Mouse (Mus musculus) intestine, embryonic 14.5 days (tissue): ENCODE measurements around the gene Rps6kb2. TPM values are rescaled to one million over a fixed set of nuclear protein-coding genes. Genes with fewer than 3 reads are reported as not detected.
"Not testable (repeated sequence)": the region's sequence is repeated elsewhere in the genome, so short reads cannot be mapped to it uniquely, and the experiment has no call there.

Experiments
- ATAC-seq: fragments of 200-750 bp; cut with Nextera tagmentation; replicated peaks from 2 replicates; pipeline ENCODE4 v1.8.0; 2017; ENCODE audit warnings: low read depth, moderate number of reproducible peaks, moderate TSS enrichment, moderate library complexity; ENCODE audit not compliant: low FRiP score, low TSS enrichment
- DNase-seq: peaks from one replicate; pipeline ENCODE4 v3.0.0-alpha.2; 2018; ENCODE audit warnings: low spot score
- H3K27ac ChIP-seq: fragments of 300-500 bp; sonication (generic); 2 replicates; pipeline ENCODE4 v1.5.1; 2014; ENCODE audit warnings: low read depth, mild to moderate bottlenecking, control low read depth
- H3K27me3 ChIP-seq: fragments of 300-500 bp; sonication (generic); replicated peaks from 2 replicates; pipeline ENCODE4 v1.6.1; 2014; ENCODE audit warnings: low read length, control low read depth; ENCODE audit not compliant: control insufficient read depth, insufficient read depth
- H3K36me3 ChIP-seq: fragments of 300-500 bp; sonication (generic); 2 replicates; pipeline ENCODE4 v1.6.1; 2014; ENCODE audit warnings: low read length, control low read depth; ENCODE audit not compliant: control insufficient read depth, insufficient read depth
- H3K4me1 ChIP-seq: fragments of 300-500 bp; sonication (generic); replicated peaks from 2 replicates; pipeline ENCODE4 v1.6.1; 2014; ENCODE audit warnings: low read length, control low read depth, mixed read lengths; ENCODE audit not compliant: control insufficient read depth, insufficient read depth
- H3K4me2 ChIP-seq: fragments of 300-500 bp; sonication (generic); 2 replicates; pipeline ENCODE4 v1.6.1; 2014; ENCODE audit warnings: low read length
- H3K4me3 ChIP-seq: fragments of 300-500 bp; sonication (generic); 2 replicates; pipeline ENCODE4 v1.5.1; 2014; ENCODE audit warnings: low read depth, low read length, control low read depth, mixed read lengths
- H3K9ac ChIP-seq: fragments of 300-500 bp; sonication (generic); 2 replicates; pipeline ENCODE4 v1.6.1; 2014; ENCODE audit warnings: mild to moderate bottlenecking, low read length
- H3K9me3 ChIP-seq: fragments of 300-500 bp; sonication (generic); 2 replicates; pipeline ENCODE4 v1.6.1; 2016; ENCODE audit warnings: low read length, control low read depth; ENCODE audit not compliant: control insufficient read depth
- WGBS: fragments of 180-500 bp; shearing (Covaris S2); extraction: QIAGEN DNeasy Blood & Tissue Kit; methylation state at CpG from one replicate; pipeline ENCODE4 v1.1.7; 2014; 5-methylcytosine and 5-hydroxymethylcytosine counted together
- polyA plus RNA-seq: library from polyadenylated mRNA; unstranded; fragments of >200 nt; fragmentation: Nextera tagmentation; extraction: Ambion mirVana; gene quantifications from 2 replicates; pipeline ENCODE4 v1.2.1, GENCODE M21; 2014

Gene Rps6kb2
- polyA plus RNA-seq, 1 experiment from 2014 or later: 37.4 TPM

GRCm38 (mm10) chr19:4129462-4129861 lies 33.7 kb downstream of the Rps6kb2 start:
- Histone ChIP-seq H3K9ac (no peak overlapping the region), H3K36me3 (peaks cover 52% of the 10 kb centered on the region), H3K27me3 (no peaks in the 10 kb centered on the region), H3K4me3 (no peak overlapping the region), H3K9me3 (no peaks in the 10 kb centered on the region), H3K27ac (no peak overlapping the region), H3K4me1 (peaks cover 13% of the 10 kb centered on the region), H3K4me2 (no peak overlapping the region)
- whole genome bisulfite sequencing: 91% methylated on average over 7 of the region's 7 CpGs
- ATAC-seq: no peak
- no peak for DNase-seq

- ATAC-seq: no peak
- peak overlapping the region; percentile 91 for H3K4me2 ChIP-seq
- DNase-seq: no peak
- H3K27me3 ChIP-seq: no peaks in the 10 kb centered on the region
- H3K4me3 ChIP-seq: peak overlapping the region; percentile 98
- no peaks in the 10 kb centered on the region for H3K9me3 ChIP-seq
- peak overlapping the region; percentile 84 for H3K9ac ChIP-seq
- peaks cover 13% of the 10 kb centered on the region for H3K4me1 ChIP-seq
- H3K27ac ChIP-seq: no peak overlapping the region
- H3K36me3 ChIP-seq: peaks cover 37% of the 10 kb centered on the region
- 52% methylated on average over 6 of the region's 7 CpGs for WGBS
These were observed 36.2 kb downstream of the Rps6kb2 start for GRCm38 (mm10) chr19:4126759-4127495.

- Histone ChIP-seq H3K36me3 (peaks cover 28% of the 10 kb centered on the region), H3K27me3 (no peaks in the 10 kb centered on the region), H3K27ac (peak within 1 kb of the TSS; percentile 57), H3K4me1 (peaks cover 13% of the 10 kb centered on the region), H3K4me3 (peak within 1 kb of the TSS; percentile 98), H3K9ac (peak within 1 kb of the TSS; percentile 84), H3K4me2 (peak within 1 kb of the TSS; percentile 91), H3K9me3 (no peaks in the 10 kb centered on the region)
- WGBS: 1% methylated on average over 64 of the region's 64 CpGs
- DNase-seq (peak; percentile 96), ATAC-seq (peak; percentile 93)
These were observed 37.1 kb downstream of the Rps6kb2 start, which contains the start of gene Aip for GRCm38 (mm10) chr19:4125741-4126696. TSS of gene Aip (minus strand) at chr19:4125858.

- 16% methylated on average over 2 of the region's 4 CpGs for WGBS
- not testable (repeated sequence) for DNase-seq, H3K27me3 ChIP-seq, H3K9me3 ChIP-seq
- ATAC-seq: peak; percentile 25
- Histone ChIP-seq H3K4me1 (peaks cover 20% of the 10 kb centered on the region), H3K9ac (0 out of 2 replicates have a peak overlapping the region, but pooled peaks have one; percentile 25), H3K27ac (peak overlapping the region; percentile 7; the same call in 1 of the 2 replicates), H3K36me3 (peaks cover 22% of the 10 kb centered on the region), H3K4me3 (peak overlapping the region; percentile 98), H3K4me2 (peak overlapping the region; percentile 91)
These were observed 37.9 kb downstream of the Rps6kb2 start for GRCm38 (mm10) chr19:4125268-4125667.

GRCm38 (mm10) chr19:4124432-4124831 lies 38.7 kb downstream of the Rps6kb2 start:
- Histone ChIP-seq H3K27ac (no peak overlapping the region), H3K36me3 (peaks cover 14% of the 10 kb centered on the region), H3K4me2 (no peak overlapping the region), H3K27me3 (no peaks in the 10 kb centered on the region), H3K9ac (no peak overlapping the region), H3K9me3 (no peaks in the 10 kb centered on the region), H3K4me3 (no peak overlapping the region), H3K4me1 (peaks cover 20% of the 10 kb centered on the region)
- ATAC-seq: no peak
- DNase-seq: no peak
- 81% methylated on average over 4 of the region's 4 CpGs for WGBS

GRCm38 (mm10) chr19:4122411-4123370 lies 40.5 kb downstream of the Rps6kb2 start:
- no peak overlapping the region for H3K27ac ChIP-seq
- H3K9ac ChIP-seq: no peak overlapping the region
- H3K36me3 ChIP-seq: peaks cover 11% of the 10 kb centered on the region
- no peaks in the 10 kb centered on the region for H3K27me3 ChIP-seq
- peaks cover 20% of the 10 kb centered on the region for H3K4me1 ChIP-seq
- no peaks in the 10 kb centered on the region for H3K9me3 ChIP-seq
- H3K4me2 ChIP-seq: no peak overlapping the region
- no peak for ATAC-seq
- 82% methylated on average over 7 of the region's 7 CpGs for WGBS
- no peak for DNase-seq
- H3K4me3 ChIP-seq: no peak overlapping the region

GRCm38 (mm10) chr19:4121896-4122295 lies 41.3 kb downstream of the Rps6kb2 start:
- H3K4me1 ChIP-seq: peaks cover 17% of the 10 kb centered on the region
- H3K36me3 ChIP-seq: peaks cover 19% of the 10 kb centered on the region
- ATAC-seq, H3K4me3 ChIP-seq, H3K27me3 ChIP-seq, H3K9ac ChIP-seq, H3K9me3 ChIP-seq, DNase-seq, H3K27ac ChIP-seq: not testable (repeated sequence)
- peak overlapping the region; percentile 50 for H3K4me2 ChIP-seq
- 49% methylated on average over 6 of the region's 6 CpGs for WGBS
